Mouse (Mus musculus): Measurements from ENCODE around the gene Gadd45gip1. TPM values are rescaled to one million over a fixed set of nuclear protein-coding genes. Genes with fewer than 3 reads are reported as not detected.
"Not testable (repeated sequence)": the region's sequence is repeated elsewhere in the genome, so short reads cannot be mapped to it uniquely, and the experiment has no call there.

The Gadd45gip1 gene
- polyA plus RNA-seq, 1 experiment from 2014 or later: 35.5 TPM

- H3K9ac ChIP-seq: no peak overlapping the region
Observed at GRCm38 (mm10) chr8:84815547-84815946, 15.8 kb upstream of the Gadd45gip1 start.

GRCm38 (mm10) chr8:84816117-84816516 lies 15.2 kb upstream of the Gadd45gip1 start:
- Histone ChIP-seq H3K36me3 (replicated peaks) (no peaks in the 10 kb centered on the region), H3K27ac (no peak overlapping the region), H3K4me1 (peaks cover 17% of the 10 kb centered on the region), H3K4me3 (no peak overlapping the region), H3K27me3 (replicated peaks) (peaks cover 14% of the 10 kb centered on the region), H3K9me3 (no peaks in the 10 kb centered on the region), H3K4me2 (no peak overlapping the region), H3K9ac (no peak overlapping the region)
- WGBS: 79% methylated on average over 17 of the region's 17 CpGs
- ATAC-seq (replicated peaks): no peak

More at GRCm38 (mm10) chr8:84815547-84815946, 15.8 kb upstream of the Gadd45gip1 start:
- Histone ChIP-seq H3K4me2 (no peak overlapping the region), H3K9me3 (no peaks in the 10 kb centered on the region), H3K27me3 (replicated peaks) (peaks cover 14% of the 10 kb centered on the region), H3K4me3 (no peak overlapping the region), H3K36me3 (replicated peaks) (no peaks in the 10 kb centered on the region), H3K4me1 (peaks cover 22% of the 10 kb centered on the region), H3K27ac (peak overlapping the region; percentile 58)
- WGBS: 11% methylated on average over 9 of the region's 9 CpGs
- ATAC-seq (replicated peaks): peak; percentile 18

- H3K27me3 ChIP-seq (replicated peaks): no peaks in the 10 kb centered on the region; the same call in 1 of the 2 replicates
- H3K9me3 ChIP-seq: no peaks in the 10 kb centered on the region
- no peaks in the 10 kb centered on the region for H3K36me3 ChIP-seq (replicated peaks)
- H3K9ac ChIP-seq: peak within 1 kb of the TSS; percentile 39
- 27% methylated on average over 3 of the region's 3 CpGs for WGBS
- H3K4me1 ChIP-seq: peaks cover 8% of the 10 kb centered on the region
- peak within 1 kb of the TSS; percentile 30 for H3K4me3 ChIP-seq
- H3K4me2 ChIP-seq: peak within 1 kb of the TSS; percentile 54
- no peak for ATAC-seq (replicated peaks)
- no peak within 1 kb of the TSS for H3K27ac ChIP-seq
Observed at GRCm38 (mm10) chr8:84822723-84823122, 8.6 kb upstream of the Gadd45gip1 start, which contains the start of gene Dand5. TSS of gene Dand5 (minus strand) at chr8:84822823.

- H3K4me3 ChIP-seq: peak overlapping the region; percentile 30
- peaks cover 8% of the 10 kb centered on the region for H3K4me1 ChIP-seq
- no peaks in the 10 kb centered on the region; the same call in 1 of the 2 replicates for H3K27me3 ChIP-seq (replicated peaks)
- H3K9me3 ChIP-seq: no peaks in the 10 kb centered on the region
- ATAC-seq (replicated peaks): peak; percentile 90
- H3K36me3 ChIP-seq (replicated peaks): no peaks in the 10 kb centered on the region
- WGBS: under 1% methylated on average over 18 of the region's 18 CpGs
- H3K4me2 ChIP-seq: peak overlapping the region; percentile 54
- H3K9ac ChIP-seq: peak overlapping the region; percentile 39
- H3K27ac ChIP-seq: no peak overlapping the region
Observed at GRCm38 (mm10) chr8:84823653-84824052, 7.7 kb upstream of the Gadd45gip1 start.

- ATAC-seq (replicated peaks): no peak
- 85% methylated on average over 4 of the region's 4 CpGs for WGBS
Observed at GRCm38 (mm10) chr8:84825636-84826035, 5.7 kb upstream of the Gadd45gip1 start.

GRCm38 (mm10) chr8:84826518-84826917 lies 4.8 kb upstream of the Gadd45gip1 start:
- not testable (repeated sequence) for H3K4me3 ChIP-seq; H3K9ac ChIP-seq; H3K36me3 ChIP-seq (replicated peaks); H3K27me3 ChIP-seq (replicated peaks); H3K9me3 ChIP-seq; H3K4me1 ChIP-seq; H3K4me2 ChIP-seq; ATAC-seq (replicated peaks); H3K27ac ChIP-seq
- 82% methylated on average over 2 of the region's 2 CpGs for WGBS

More at GRCm38 (mm10) chr8:84825636-84826035, 5.7 kb upstream of the Gadd45gip1 start:
- Histone ChIP-seq H3K27me3 (replicated peaks) (no peaks in the 10 kb centered on the region; the same call in 1 of the 2 replicates), H3K9ac (no peak overlapping the region), H3K27ac (no peak overlapping the region), H3K9me3 (no peaks in the 10 kb centered on the region), H3K4me2 (no peak overlapping the region), H3K36me3 (replicated peaks) (no peaks in the 10 kb centered on the region), H3K4me3 (no peak overlapping the region), H3K4me1 (peaks cover 8% of the 10 kb centered on the region)

GRCm38 (mm10) chr8:84832034-84832717 lies 854 bp downstream of the Gadd45gip1 start:
- Histone ChIP-seq H3K36me3 (replicated peaks) (peaks cover 30% of the 10 kb centered on the region), H3K9me3 (no peaks in the 10 kb centered on the region)
- WGBS: under 1% methylated on average over 58 of the region's 59 CpGs

GRCm38 (mm10) chr8:84832759-84833742 lies 1.7 kb downstream of the Gadd45gip1 start:
- H3K27ac ChIP-seq: peak overlapping the region; percentile 87
- no peaks in the 10 kb centered on the region for H3K9me3 ChIP-seq
- H3K9ac ChIP-seq: peak overlapping the region; percentile 83
- H3K4me2 ChIP-seq: peak overlapping the region; percentile 62
- no peaks in the 10 kb centered on the region for H3K27me3 ChIP-seq (replicated peaks)
- peak overlapping the region; percentile 58 for H3K4me3 ChIP-seq
- peaks cover 39% of the 10 kb centered on the region for H3K36me3 ChIP-seq (replicated peaks)
- 71% methylated on average over 10 of the region's 10 CpGs for WGBS
- no peak for ATAC-seq (replicated peaks)
- peaks cover 12% of the 10 kb centered on the region for H3K4me1 ChIP-seq

More at GRCm38 (mm10) chr8:84832034-84832717, 854 bp downstream of the Gadd45gip1 start:
- Histone ChIP-seq H3K4me2 (peak overlapping the region; percentile 62), H3K27ac (peak overlapping the region; percentile 87), H3K4me3 (peak overlapping the region; percentile 58), H3K9ac (peak overlapping the region; percentile 83), H3K4me1 (peaks cover 12% of the 10 kb centered on the region), H3K27me3 (replicated peaks) (no peaks in the 10 kb centered on the region)
- peak; percentile 81 for ATAC-seq (replicated peaks)

- no peak overlapping the region for H3K9ac ChIP-seq
- ATAC-seq (replicated peaks): no peak
Observed at GRCm38 (mm10) chr8:84834002-84834865, 2.9 kb downstream of the Gadd45gip1 start.

GRCm38 (mm10) chr8:84834866-84835855 lies 3.8 kb downstream of the Gadd45gip1 start:
- H3K4me3 ChIP-seq: no peak overlapping the region
- no peak for ATAC-seq (replicated peaks)
- H3K36me3 ChIP-seq (replicated peaks): peaks cover 41% of the 10 kb centered on the region
- H3K27ac ChIP-seq: 0 out of 2 replicates have a peak overlapping the region, but pooled peaks have one; percentile 46
- no peak overlapping the region for H3K9ac ChIP-seq
- H3K4me1 ChIP-seq: peaks cover 26% of the 10 kb centered on the region
- H3K27me3 ChIP-seq (replicated peaks): no peaks in the 10 kb centered on the region
- no peaks in the 10 kb centered on the region for H3K9me3 ChIP-seq
- no peak overlapping the region for H3K4me2 ChIP-seq
- 78% methylated on average over 10 of the region's 10 CpGs for WGBS

More at GRCm38 (mm10) chr8:84834002-84834865, 2.9 kb downstream of the Gadd45gip1 start:
- Histone ChIP-seq H3K27me3 (replicated peaks) (no peaks in the 10 kb centered on the region), H3K4me1 (peaks cover 19% of the 10 kb centered on the region), H3K4me3 (no peak overlapping the region), H3K36me3 (replicated peaks) (peaks cover 41% of the 10 kb centered on the region), H3K27ac (peak overlapping the region; percentile 46), H3K9me3 (no peaks in the 10 kb centered on the region), H3K4me2 (no peak overlapping the region)
- whole genome bisulfite sequencing: 86% methylated on average over 19 of the region's 19 CpGs

All from midbrain, embryonic 15.5 days (tissue).